Mouse (Mus musculus) MEL (cell line): ENCODE results near the gene Hadha. TPM values are rescaled to one million over a fixed set of nuclear protein-coding genes. Genes with fewer than 3 reads are reported as not detected.

Experiments used
- DNase-seq: peaks from one replicate; pipeline ENCODE4 v3.0.0; 2011; ENCODE audit warnings: low read depth, low spot score
- H3K27ac ChIP-seq: 2 replicates; pipeline ENCODE4 v1.5.1; 2012; ENCODE audit warnings: low read depth, mild to moderate bottlenecking, control low read depth, low read length, moderate library complexity; ENCODE audit not compliant: control insufficient read depth
- H3K27me3 ChIP-seq, 2 experiments: fragments of 150-350 bp in 1 of 2; sonication (generic) in 1 of 2; 2 replicates each; pipeline ENCODE4 v1.6.1; 2012; ENCODE audit warnings: low read length in 2 of 2, mild to moderate bottlenecking in 2 of 2, improper control_type of control experiment in 1 of 2, moderate library complexity in 1 of 2; ENCODE audit not compliant: insufficient read depth in 2 of 2, control insufficient read depth in 1 of 2
- H3K36me3 ChIP-seq, 2 experiments: 2 replicates each; pipeline ENCODE4 v1.6.1; 2012 to 2014; ENCODE audit warnings: low read length in 2 of 2, improper control_type of control experiment in 1 of 2, inconsistent platforms in 1 of 2, mild to moderate bottlenecking in 1 of 2; ENCODE audit not compliant: insufficient read depth in 2 of 2, control insufficient read depth in 1 of 2
- H3K4me1 ChIP-seq, 2 experiments: fragments of 150-350 bp in 1 of 2; sonication (generic) in 1 of 2; 2 replicates each; pipeline ENCODE4 v1.6.1; 2012; ENCODE audit warnings: low read length in 2 of 2, improper control_type of control experiment in 1 of 2, mild to moderate bottlenecking in 1 of 2; ENCODE audit not compliant: insufficient read depth in 2 of 2, control insufficient read depth in 1 of 2
- H3K4me3 ChIP-seq, 2 experiments: fragments of 150-350 bp in 1 of 2; sonication (generic) in 1 of 2; 2 replicates each; pipeline ENCODE4 v1.5.1; 2012; ENCODE audit warnings: low read depth in 2 of 2, low read length in 2 of 2, mild to moderate bottlenecking in 2 of 2, moderate library complexity in 2 of 2, control low read depth in 1 of 2, improper control_type of control experiment in 1 of 2; ENCODE audit not compliant: control insufficient read depth in 1 of 2, insufficient read depth in 1 of 2
- H3K79me2 ChIP-seq: 2 replicates; pipeline ENCODE4 v1.6.1; 2012; ENCODE audit warnings: mild to moderate bottlenecking, low read length, moderate library complexity; ENCODE audit not compliant: control insufficient read depth, poor library complexity, insufficient read depth
- H3K9ac ChIP-seq: 2 replicates; pipeline ENCODE4 v1.6.1; 2012; ENCODE audit warnings: low read depth, mild to moderate bottlenecking, control low read depth, low read length, moderate library complexity; ENCODE audit not compliant: control insufficient read depth, poor library complexity, severe bottlenecking
- H3K9me3 ChIP-seq: fragments of 150-350 bp; sonication (generic); replicated peaks from 2 replicates; pipeline ENCODE4 v1.6.1; 2012; ENCODE audit warnings: mild to moderate bottlenecking, low read length, improper control_type of control experiment, moderate library complexity; ENCODE audit not compliant: insufficient read depth
- CHD2 ChIP-seq: IDR thresholded peaks from 2 replicates; pipeline ENCODE4 v1.6.1; 2011; ENCODE audit warnings: low read length, improper control_type of control experiment
- CTCF ChIP-seq, 3 experiments: IDR thresholded peaks in 2 of 3; conservative IDR thresholded peaks in 1 of 3; 2 replicates each; pipeline ENCODE4 v1.5.1; 2011 to 2012; ENCODE audit warnings: low read length in 3 of 3, low read depth in 2 of 3, mild to moderate bottlenecking in 2 of 3, improper control_type of control experiment in 1 of 3, inconsistent platforms in 1 of 3, mixed read lengths in 1 of 3, moderate library complexity in 1 of 3; ENCODE audit not compliant: control insufficient read depth in 1 of 3, insufficient read depth in 1 of 3, poor library complexity in 1 of 3, severe bottlenecking in 1 of 3
- E2F4 ChIP-seq: IDR thresholded peaks from 2 replicates; pipeline ENCODE4 v1.6.1; 2011; ENCODE audit warnings: low read depth, low read length, improper control_type of control experiment, borderline replicate concordance
- EP300 ChIP-seq, 2 experiments: IDR thresholded peaks; 2 replicates each; pipeline ENCODE4 v1.6.1; 2011; ENCODE audit warnings: improper control_type of control experiment in 2 of 2, low read length in 2 of 2, low read depth in 1 of 2, mild to moderate bottlenecking in 1 of 2
- GABPA ChIP-seq: IDR thresholded peaks from 2 replicates; pipeline ENCODE4 v1.6.1; 2012; ENCODE audit warnings: low read depth, mild to moderate bottlenecking, inconsistent platforms, low read length, improper control_type of control experiment, moderate library complexity
- JUND ChIP-seq: IDR thresholded peaks from 2 replicates; pipeline ENCODE4 v1.6.1; 2011; ENCODE audit warnings: low read depth, mild to moderate bottlenecking, improper control_type of control experiment, low read length
- KAT2A ChIP-seq: conservative IDR thresholded peaks from 2 replicates; pipeline ENCODE4 v1.6.1; 2012; ENCODE audit warnings: low read depth, low read length, improper control_type of control experiment, inconsistent platforms
- MAFK ChIP-seq: IDR thresholded peaks from 2 replicates; pipeline ENCODE4 v1.6.1; 2011; ENCODE audit warnings: low read depth, mild to moderate bottlenecking, low read length, improper control_type of control experiment, borderline replicate concordance
- MAX ChIP-seq: IDR thresholded peaks from 2 replicates; pipeline ENCODE4 v1.6.1; 2011; ENCODE audit warnings: low read length, improper control_type of control experiment
- MEF2A ChIP-seq: IDR thresholded peaks from 2 replicates; pipeline ENCODE4 v1.6.1; 2014; ENCODE audit warnings: low read depth, mild to moderate bottlenecking, inconsistent platforms, low read length, improper control_type of control experiment; ENCODE audit not compliant: poor library complexity, insufficient replicate concordance, severe bottlenecking; ENCODE audit errors: extremely low read depth
- MYC ChIP-seq: IDR thresholded peaks from 2 replicates; pipeline ENCODE4 v1.6.1; 2011; ENCODE audit warnings: low read depth, mild to moderate bottlenecking, low read length, improper control_type of control experiment, moderate library complexity
- NELFE ChIP-seq: IDR thresholded peaks from 2 replicates; pipeline ENCODE4 v1.6.1; 2011; ENCODE audit warnings: low read depth, low read length, improper control_type of control experiment
- NRF1 ChIP-seq: IDR thresholded peaks from 2 replicates; pipeline ENCODE4 v1.6.1; 2014; ENCODE audit warnings: low read depth, mild to moderate bottlenecking, inconsistent platforms, low read length, improper control_type of control experiment, moderate library complexity; ENCODE audit not compliant: poor library complexity, insufficient read depth, severe bottlenecking
- RAD21 ChIP-seq: IDR thresholded peaks from 2 replicates; pipeline ENCODE4 v1.6.1; 2011; ENCODE audit warnings: mild to moderate bottlenecking, low read depth, low read length, improper control_type of control experiment
- RCOR1 ChIP-seq: IDR thresholded peaks from 2 replicates; pipeline ENCODE4 v1.6.1; 2012; ENCODE audit warnings: low read depth, mild to moderate bottlenecking, inconsistent platforms, low read length, improper control_type of control experiment
- SIN3A ChIP-seq: IDR thresholded peaks from 2 replicates; pipeline ENCODE4 v1.6.1; 2012; ENCODE audit warnings: low read length, improper control_type of control experiment, inconsistent platforms
- TAL1 ChIP-seq: IDR thresholded peaks from 2 replicates; pipeline ENCODE4 v1.6.1; 2012; ENCODE audit warnings: mild to moderate bottlenecking, inconsistent platforms, low read length, moderate library complexity, mixed read lengths
- TBP ChIP-seq: IDR thresholded peaks from 2 replicates; pipeline ENCODE4 v1.8.0; 2011; ENCODE audit warnings: low read depth, low read length, improper control_type of control experiment
- TCF12 ChIP-seq: IDR thresholded peaks from 2 replicates; pipeline ENCODE4 v1.6.1; 2014; ENCODE audit warnings: low read depth, mild to moderate bottlenecking, inconsistent platforms, low read length, improper control_type of control experiment, moderate library complexity
- ZC3H11A ChIP-seq: IDR thresholded peaks from 2 replicates; pipeline ENCODE4 v1.6.1; 2012; ENCODE audit warnings: low read depth, mild to moderate bottlenecking, inconsistent platforms, low read length, improper control_type of control experiment
- ZMIZ1 ChIP-seq: IDR thresholded peaks from 2 replicates; pipeline ENCODE4 v1.6.1; 2012; ENCODE audit warnings: low read depth, mild to moderate bottlenecking, inconsistent platforms, low read length, improper control_type of control experiment, moderate library complexity
- polyA plus RNA-seq, 2 experiments: library from polyadenylated mRNA; stranded (reverse) in 1 of 2; unstranded in 1 of 2; fragments of >175 nt in 1 of 2; fragments of >200 nt in 1 of 2; gene quantifications; 2 replicates each; pipeline versions ENCODE4 v1.2.1 to v1.2.4; 2012; ENCODE audit warnings: low replicate concordance in 2 of 2, low read depth in 1 of 2; ENCODE audit not compliant: insufficient read length in 2 of 2, insufficient read depth in 1 of 2, missing spikeins in 1 of 2
- total RNA-seq: library from RNA; depleted of rRNA; stranded (reverse); fragments of 300-350 nt; gene quantifications from 2 replicates; pipeline ENCODE4 v1.2.3, GENCODE M21; 2012

Gene Hadha
- total and polyA plus RNA-seq, 3 experiments, result 107 to 271 (median 120) TPM

DNA sequence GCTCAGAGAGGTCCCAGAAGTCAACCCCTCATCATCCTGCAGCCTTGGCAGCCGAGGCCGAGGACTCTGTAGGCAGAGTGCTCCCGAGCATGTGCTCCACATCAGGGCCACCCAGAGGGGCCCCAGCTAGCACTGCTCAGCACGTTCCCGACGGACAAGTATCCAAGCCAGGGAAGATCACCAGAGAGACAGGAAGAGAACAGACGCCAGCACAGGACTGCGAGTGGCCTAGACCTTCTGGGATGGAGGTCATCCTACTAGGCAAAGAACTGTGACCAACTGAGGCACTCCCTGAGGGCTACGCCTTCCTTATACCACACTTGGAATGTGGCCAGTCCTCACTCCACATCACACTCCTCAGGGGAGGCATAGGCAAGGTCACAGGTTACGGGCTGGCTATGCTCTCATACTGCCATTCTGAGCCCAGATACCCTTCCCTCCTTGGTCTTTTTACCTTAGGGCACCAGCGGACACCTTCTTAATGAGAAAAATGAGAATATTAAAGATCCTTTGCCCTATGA is 19.2 kb downstream of the Hadha start:
- Histone ChIP-seq H3K9ac (no peak overlapping the region), H3K4me3 (no peak overlapping the region), H3K4me1 (no peaks in the 10 kb centered on the region), H3K79me2 (no peaks in the 10 kb centered on the region), H3K27me3 (no peaks in the 10 kb centered on the region), H3K36me3 (peaks cover 0 to 44% of the 10 kb centered on the region in 2 experiments; a peak in 2 of 4 replicates), H3K27ac (no peak overlapping the region), H3K9me3 (no peaks in the 10 kb centered on the region)
- no peak for DNase-seq
- TF ChIP-seq TBP, result no peak
- TF ChIP-seq ZC3H11A, result no peak
- TF ChIP-seq TCF12, result no peak
- no peak for TF ChIP-seq RAD21
- TF ChIP-seq KAT2A, result no peak
- TF ChIP-seq CHD2, result no peak
- no peak for TF ChIP-seq TAL1
- TF ChIP-seq GABPA, result no peak
- no peak for TF ChIP-seq E2F4
- TF ChIP-seq ZMIZ1, result no peak
- TF ChIP-seq NELFE, result no peak
- no peak for TF ChIP-seq MAX
- TF ChIP-seq NRF1, result no peak
- TF ChIP-seq RCOR1, result no peak
- no peak for TF ChIP-seq MEF2A
- no peak for TF ChIP-seq EP300 (IDR thresholded peaks at IDR 0.05; ENCODE audit: low read depth in 1 of 2, low read length in 2 of 2)
- TF ChIP-seq JUND, result no peak
- no peak for TF ChIP-seq CTCF (IDR thresholded peaks at IDR 0.05 in 2 of 3, conservative IDR thresholded peaks at IDR 0.05 in 1 of 3; ENCODE audit: control insufficient read depth in 1 of 3, insufficient read depth in 1 of 3, low read depth in 2 of 3, low read length in 3 of 3, poor library complexity in 1 of 3, severe bottlenecking in 1 of 3)
- TF ChIP-seq MYC, result no peak

- Histone ChIP-seq H3K27ac (no peak overlapping the region), H3K79me2 (no peaks in the 10 kb centered on the region), H3K4me3 (no peak overlapping the region), H3K9ac (no peak overlapping the region), H3K36me3 (peaks cover 0 to 35% of the 10 kb centered on the region in 2 experiments; a peak in 2 of 4 replicates)
- no peak for DNase-seq
- TF ChIP-seq RAD21, result no peak
- no peak for TF ChIP-seq CHD2
- TF ChIP-seq SIN3A, result no peak
- no peak for TF ChIP-seq MAFK
- TF ChIP-seq, all 39 proteins: peak for 0
- Histone ChIP-seq H3K4me1 (no peaks in the 10 kb centered on the region), H3K27me3 (no peaks in the 10 kb centered on the region), H3K9me3 (no peaks in the 10 kb centered on the region)
Measured at GRCm38 (mm10) chr5:30132173-30132572, 22.8 kb downstream of the Hadha start.
